24 mouse cellular contexts compared by ENCODE assay signal in the genomic region with DNA sequence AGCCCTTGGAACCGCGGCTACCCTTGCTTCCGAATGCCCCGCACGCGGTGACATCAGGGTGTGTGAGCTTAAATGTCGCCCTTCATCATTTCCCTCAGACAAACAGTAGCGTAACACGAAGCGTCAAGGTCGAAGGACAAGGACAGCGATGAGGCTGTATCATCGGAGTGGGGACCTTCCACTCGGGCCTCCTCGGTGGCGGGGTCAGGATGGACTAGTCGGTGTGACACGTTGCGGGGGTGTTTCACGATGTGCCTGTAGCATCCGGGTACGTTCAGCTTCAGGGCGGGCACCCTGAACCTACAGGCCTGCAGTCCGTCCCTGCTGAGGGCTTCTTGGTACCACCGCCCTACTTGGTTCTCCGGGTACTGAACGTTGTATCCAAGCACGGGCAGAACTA. TPM values are rescaled to one million over a fixed set of nuclear protein-coding genes. Genes with fewer than 3 reads are reported as not detected.
DNase-seq lines count a peak whose midpoint lies in the region; ATAC-seq and TF ChIP-seq lines count a peak whose summit lies in the region.
"Had no signal": no experiment of that assay in that cellular context is flagged by ENCODE, and none has a peak within 500 bp of the region (broad histone marks: within the 10 kb centered on the region; RNA-seq: fewer than 3 reads in every experiment).

No protein-coding gene starts in this region.

- H3K4me1 ChIP-seq in ES-Bruce4 (ENCODE audit: control insufficient read depth, insufficient read depth, low read length) = no peaks in the 10 kb centered on the region
- no peaks in the 10 kb centered on the region for H3K4me1 ChIP-seq in intestine, embryonic 15.5 days (replicated peaks)
- H3K4me1 ChIP-seq: embryonic facial prominence, embryonic 13.5 days; forebrain, embryonic 12.5 days; heart, embryonic 15.5 days; hindbrain, embryonic 13.5 days had no signal

- H3K27ac ChIP-seq in ES-Bruce4 (ENCODE audit: insufficient read depth, low read length) = no peak overlapping the region
- H3K27ac ChIP-seq in intestine, embryonic 15.5 days = no peak overlapping the region
- H3K27ac ChIP-seq: embryonic facial prominence, embryonic 13.5 days; forebrain, embryonic 12.5 days; heart, embryonic 10.5 days; heart, embryonic 15.5 days; hindbrain, embryonic 13.5 days; hindbrain, postnatal 0 days had no signal

- H3K4me2 ChIP-seq in intestine, embryonic 15.5 days (replicated peaks) = no peak overlapping the region
- H3K4me2 ChIP-seq: embryonic facial prominence, embryonic 13.5 days; forebrain, embryonic 12.5 days; heart, embryonic 15.5 days; hindbrain, embryonic 13.5 days had no signal

- peak; percentile 26 for DNase-seq in adrenal gland, adult 2 months
- no peak for DNase-seq in adrenal gland, adult 8-10 months
- DNase-seq in adrenal gland, postnatal 10 days = peak; percentile 31
- no peak for DNase-seq in gastrocnemius, postnatal 14 days
- DNase-seq in left cerebral cortex, adult 9 months (ENCODE audit: low spot score in 2 of 2) = no peak
- DNase-seq: cerebellum, adult 11-12 months; cerebellum, adult 9-10 months; cerebellum, postnatal 25 days; gastrocnemius, postnatal 10 days; heart, postnatal 14 days; kidney, adult 2 months had no signal

- TF ChIP-seq EP300 in ES-Bruce4 (IDR thresholded peaks at IDR 0.05; ENCODE audit: insufficient read depth, low read depth, low read length) = no peak

- H3K27me3 ChIP-seq in ES-Bruce4 (ENCODE audit: control insufficient read depth, insufficient read depth, low read length, poor library complexity, severe bottlenecking) = no peaks in the 10 kb centered on the region
- H3K27me3 ChIP-seq in intestine, embryonic 15.5 days (replicated peaks) = no peaks in the 10 kb centered on the region
- H3K27me3 ChIP-seq: embryonic facial prominence, embryonic 13.5 days; forebrain, embryonic 12.5 days; heart, embryonic 15.5 days; hindbrain, embryonic 13.5 days had no signal

- intact Hi-C loops in gastrocnemius, postnatal 14 days (cut with DNase I; ENCODE audit: low total_unique reads) = no loop called here

- H3K9me3 ChIP-seq in ES-Bruce4 (replicated peaks; ENCODE audit: control insufficient read depth, insufficient read depth, low read length, poor library complexity, severe bottlenecking) = no peaks in the 10 kb centered on the region
- H3K9me3 ChIP-seq in intestine, embryonic 15.5 days = no peaks in the 10 kb centered on the region
- H3K9me3 ChIP-seq: embryonic facial prominence, embryonic 13.5 days; forebrain, embryonic 12.5 days; heart, embryonic 10.5 days; heart, embryonic 15.5 days; hindbrain, embryonic 13.5 days had no signal

- 86% methylated on average over 28 of the region's 28 CpGs for WGBS in intestine, embryonic 15.5 days

- H3K4me3 ChIP-seq in ES-Bruce4 (ENCODE audit: low read depth, low read length) = peak overlapping the region; percentile 46
- no peak overlapping the region for H3K4me3 ChIP-seq in intestine, embryonic 15.5 days (replicated peaks)
- H3K4me3 ChIP-seq: embryonic facial prominence, embryonic 13.5 days; forebrain, embryonic 12.5 days; heart, embryonic 10.5 days; heart, embryonic 15.5 days; hindbrain, embryonic 13.5 days had no signal

- TF ChIP-seq CTCF in ES-Bruce4 (IDR thresholded peaks at IDR 0.05; ENCODE audit: low read depth, low read length) = no peak

- ATAC-seq in intestine, embryonic 15.5 days = no peak
- ATAC-seq: activated CD4-positive, CD25-positive, alpha-beta regulatory T cell, adult 4 months; forebrain, embryonic 16.5 days; hindbrain, postnatal 0 days had no signal

- no peak overlapping the region for H3K9ac ChIP-seq in ES-Bruce4 (ENCODE audit: low read depth, poor library complexity, severe bottlenecking)
- no peak overlapping the region for H3K9ac ChIP-seq in intestine, embryonic 15.5 days
- H3K9ac ChIP-seq: embryonic facial prominence, embryonic 13.5 days; forebrain, embryonic 12.5 days; heart, embryonic 15.5 days; hindbrain, embryonic 13.5 days had no signal

- H3K36me3 ChIP-seq in ES-Bruce4 (ENCODE audit: control insufficient read depth, insufficient read depth, low read length, poor library complexity, severe bottlenecking) = no peaks in the 10 kb centered on the region
- no peaks in the 10 kb centered on the region for H3K36me3 ChIP-seq in intestine, embryonic 15.5 days

- TF ChIP-seq POLR2A in ES-Bruce4 (IDR thresholded peaks at IDR 0.05; ENCODE audit: insufficient read depth, low read length) = no peak

RNA-seq across cellular contexts. Expression of gene Pus7l, which starts 20.1 kb away (rescaled TPM):
- 1 to 10 TPM; 2.9 to 3.1 TPM for total RNA-seq in adrenal gland, adult 2 months (2021)
- polyA plus RNA-seq in adrenal gland, adult 2 months (2012; rRNA removed) = 2.0 and 2.1 TPM in 2 replicates
- 1 to 10 TPM; 3.5 to 5.4 (median 4.2) TPM for total RNA-seq in adrenal gland, adult 8-10 months (2022)
- 4.5 and 7.3 TPM in 2 replicates for polyA plus RNA-seq in ES-Bruce4 (2011; ENCODE audit: insufficient read depth, insufficient read length, low read depth, missing spikeins)
- total RNA-seq in adrenal gland, postnatal 10 days (2021) = 1 to 10 TPM; 5.4 to 5.9 TPM
- total RNA-seq in gastrocnemius, postnatal 14 days (2021) = 1 to 10 TPM; 1.7 to 2.1 TPM
- 8.4 and 9.8 TPM in 2 replicates for polyA plus RNA-seq in intestine, embryonic 15.5 days (2015; fragmentation: Nextera tagmentation; extraction: Ambion mirVana)

RNA-seq across cellular contexts. Expression of gene Irak4, which starts 20.2 kb away (rescaled TPM):
- total RNA-seq in adrenal gland, adult 2 months (2021) = 10 to 100 TPM; 13.4 to 18.6 TPM
- polyA plus RNA-seq in adrenal gland, adult 2 months (2012; rRNA removed) = 8.6 and 9.2 TPM in 2 replicates
- 10 to 100 TPM; 11.9 to 16.8 (median 14.1) TPM for total RNA-seq in adrenal gland, adult 8-10 months (2022)
- 1.8 and 2.4 TPM in 2 replicates for polyA plus RNA-seq in ES-Bruce4 (2011; ENCODE audit: insufficient read depth, insufficient read length, low read depth, missing spikeins)
- total RNA-seq in adrenal gland, postnatal 10 days (2021) = 10 to 100 TPM; 14.1 to 14.2 TPM
- 1 to 10 TPM; 2.9 to 3.7 TPM for total RNA-seq in gastrocnemius, postnatal 14 days (2021)
- 14.8 and 16.3 TPM in 2 replicates for polyA plus RNA-seq in intestine, embryonic 15.5 days (2015; fragmentation: Nextera tagmentation; extraction: Ambion mirVana)

RNA-seq across cellular contexts. Expression of gene Adamts20, which starts 58.0 kb away (rescaled TPM):
- total RNA-seq in adrenal gland, adult 2 months (2021) = 1 to 10 TPM; 1.0 to 1.7 TPM
- 0.47 and 0.86 TPM in 2 replicates for polyA plus RNA-seq in adrenal gland, adult 2 months (2012; rRNA removed)
- total RNA-seq in adrenal gland, adult 8-10 months (2022) = 1 to 10 TPM in 3 of 4 experiments, under 1 TPM in 1; 0.94 to 2.3 (median 1.2) TPM
- 0.21 and 0.42 TPM in 2 replicates for polyA plus RNA-seq in ES-Bruce4 (2011; ENCODE audit: insufficient read depth, insufficient read length, low read depth, missing spikeins)
- total RNA-seq in adrenal gland, postnatal 10 days (2021) = 1 to 10 TPM; 2.4 to 2.8 TPM
- 10 to 100 TPM; 15.4 to 19.6 TPM for total RNA-seq in gastrocnemius, postnatal 14 days (2021)
- 2.2 and 2.5 TPM in 2 replicates for polyA plus RNA-seq in intestine, embryonic 15.5 days (2015; fragmentation: Nextera tagmentation; extraction: Ambion mirVana)
- total RNA-seq: granulocyte monocyte progenitor cell, adult 5-6 weeks; hematopoietic stem cell, adult 5-6 weeks had no signal
- polyA plus RNA-seq: C2C12 had no signal

Comparison
In these comparisons a context has a peak if more than half of its experiments do, and no peak if none do; other contexts are left out.
1. DNase-seq: peak in adrenal gland, adult 2 months (single experiment) and adrenal gland, postnatal 10 days (single experiment); none in adrenal gland, adult 8-10 months (single experiment), gastrocnemius, postnatal 14 days (single experiment) and left cerebral cortex, adult 9 months (0 of 2).
2. RNA of gene Adamts20, which starts 58.0 kb away (total RNA-seq): 15.4 to 19.6 TPM in gastrocnemius, postnatal 14 days; 2.4 to 2.8 TPM in adrenal gland, postnatal 10 days, 1.0 to 1.7 TPM in adrenal gland, adult 2 months and 0.94 to 2.3 TPM in adrenal gland, adult 8-10 months; every median in the first group is over 4 times any median in the second.